Mouse (Mus musculus): ENCODE results near the gene Gm4871. TPM values are rescaled to one million over a fixed set of nuclear protein-coding genes. Genes with fewer than 3 reads are reported as not detected.
"Not testable (repeated sequence)": the region's sequence is repeated elsewhere in the genome, so short reads cannot be mapped to it uniquely, and the experiment has no call there.

Gm4871 gene
- polyA plus RNA-seq (2012; ENCODE audit: insufficient read depth, low replicate concordance): 1.6 TPM in 1 of 2 replicates, not detected in the other

DNA sequence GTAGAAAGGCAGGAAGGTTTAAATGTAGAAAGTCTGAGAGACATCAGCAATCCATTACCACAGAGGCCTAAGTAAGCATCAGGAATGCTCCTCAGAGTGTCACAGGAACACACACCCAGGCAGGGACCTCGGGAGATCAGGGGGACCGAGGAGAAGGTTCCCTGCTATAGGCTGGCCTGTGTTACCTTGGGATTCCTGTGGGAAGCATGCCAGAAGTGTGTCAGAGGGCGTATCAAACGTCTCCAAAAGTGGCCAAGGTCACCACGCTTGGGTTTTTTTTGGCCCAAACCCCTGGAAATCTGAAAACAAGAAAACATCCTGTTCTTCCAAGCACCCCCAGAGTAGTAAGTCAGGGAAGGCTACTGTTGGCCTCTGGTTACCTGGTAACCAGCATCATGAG is at the start of gene Gm4871:
TSS of gene Gm4871 (minus strand) at position 364 of the 400 bp plus-strand sequence.
- H3K9me3 ChIP-seq; H3K4me3 ChIP-seq (replicated peaks); H3K27me3 ChIP-seq (replicated peaks); H3K4me1 ChIP-seq; H3K36me3 ChIP-seq (replicated peaks; ENCODE audit: low read length): not testable (repeated sequence)

DNA sequence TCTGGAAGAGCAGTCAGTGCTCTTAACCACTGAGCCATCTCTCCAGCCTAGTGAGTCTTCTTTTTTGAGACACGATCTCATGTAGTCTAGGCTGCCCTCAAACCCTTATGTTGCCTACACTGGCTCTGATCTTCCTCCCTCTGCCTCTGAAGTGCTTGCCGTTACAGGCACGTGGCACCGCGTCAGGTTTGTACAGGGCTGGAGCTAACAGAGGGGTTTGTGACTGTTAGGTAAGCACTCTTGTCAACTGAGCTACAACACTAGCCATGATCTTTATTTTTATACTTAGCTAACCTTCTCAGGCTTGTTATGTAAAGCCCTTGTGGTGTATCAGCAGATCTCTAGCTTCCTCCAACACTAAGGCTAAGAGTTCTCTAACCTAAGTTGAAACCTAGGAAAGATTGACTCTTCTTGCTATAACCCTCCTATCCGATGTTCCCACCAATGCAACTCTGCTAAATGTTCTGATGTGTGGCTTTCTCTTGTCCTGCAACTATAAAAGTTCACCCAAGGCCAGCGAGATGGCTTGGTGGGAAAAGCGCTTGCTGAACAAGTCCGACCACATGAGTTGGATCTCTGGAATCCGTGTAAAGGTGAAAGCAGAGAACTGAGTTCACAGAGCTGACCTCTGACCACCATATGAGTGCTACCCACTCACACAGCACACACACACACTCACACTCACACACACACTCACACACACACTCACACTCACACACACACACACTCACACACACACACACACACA is 49.5 kb upstream of the Gm4871 start:
- Histone ChIP-seq H3K27me3 (replicated peaks) (no peaks in the 10 kb centered on the region), H3K4me3 (replicated peaks) (no peak overlapping the region), H3K9me3 (no peaks in the 10 kb centered on the region), H3K4me1 (peaks cover 56% of the 10 kb centered on the region), H3K36me3 (replicated peaks; ENCODE audit: low read length) (peaks cover 16% of the 10 kb centered on the region)
- TF ChIP-seq FLI1 (IDR thresholded peaks at IDR 0.05; ENCODE audit: low read length): no peak
- no peak for TF ChIP-seq GATA1 (IDR thresholded peaks at IDR 0.05; ENCODE audit: borderline replicate concordance, low read length)

DNA sequence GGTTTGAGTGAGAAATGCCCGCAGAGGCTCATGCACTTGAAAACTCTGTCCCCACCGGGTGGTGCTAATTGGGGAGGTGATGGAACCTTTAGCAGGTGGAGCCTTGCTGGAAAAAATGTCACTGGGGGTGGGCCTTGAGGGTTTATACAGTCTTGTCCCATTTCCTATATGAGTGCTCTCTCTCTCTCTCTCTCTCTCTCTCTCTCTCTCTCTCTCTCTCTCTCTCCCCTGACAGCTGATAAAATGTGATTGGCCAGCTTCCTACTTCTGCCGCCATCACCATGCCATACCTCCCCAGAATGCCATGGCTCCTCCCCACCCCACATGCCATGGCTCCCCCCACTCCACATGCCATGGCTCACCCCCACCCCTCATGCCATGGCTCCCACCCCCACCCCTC is 42.5 kb upstream of the Gm4871 start:
- TF ChIP-seq FLI1 (IDR thresholded peaks at IDR 0.05; ENCODE audit: low read length): no peak
- TF ChIP-seq GATA1 (IDR thresholded peaks at IDR 0.05; ENCODE audit: borderline replicate concordance, low read length): no peak
- Histone ChIP-seq H3K9me3 (peaks cover 8% of the 10 kb centered on the region), H3K4me1 (peaks cover 17% of the 10 kb centered on the region), H3K36me3 (replicated peaks; ENCODE audit: low read length) (no peaks in the 10 kb centered on the region), H3K27me3 (replicated peaks) (peaks cover 4% of the 10 kb centered on the region), H3K4me3 (replicated peaks) (peak overlapping the region; percentile 75)

DNA sequence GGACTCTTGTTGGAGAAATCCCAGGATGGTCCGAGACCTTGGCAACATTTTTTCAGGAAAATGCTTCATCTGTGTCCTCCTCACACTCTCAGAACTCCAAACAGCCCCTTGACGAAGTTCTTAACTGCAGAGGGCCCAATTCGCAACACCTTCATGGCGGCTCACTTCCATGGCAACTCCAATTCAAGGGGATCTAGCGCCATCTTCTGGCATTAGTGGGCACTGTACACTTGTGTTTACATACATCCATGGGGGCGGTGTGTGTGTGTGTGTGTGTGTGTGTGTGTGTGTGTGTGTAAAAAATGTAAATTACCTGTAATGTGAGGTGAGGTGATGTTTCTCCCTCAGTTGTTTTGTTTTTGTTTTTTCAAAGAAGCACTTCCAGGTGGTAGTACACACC is 38.8 kb upstream of the Gm4871 start:
- peaks cover 8% of the 10 kb centered on the region for H3K9me3 ChIP-seq
- H3K4me3 ChIP-seq (replicated peaks): no peak overlapping the region
- no peak for TF ChIP-seq GATA1 (IDR thresholded peaks at IDR 0.05; ENCODE audit: borderline replicate concordance, low read length)
- TF ChIP-seq FLI1 (IDR thresholded peaks at IDR 0.05; ENCODE audit: low read length): no peak
- no peaks in the 10 kb centered on the region for H3K36me3 ChIP-seq (replicated peaks; ENCODE audit: low read length)
- peaks cover 8% of the 10 kb centered on the region for H3K27me3 ChIP-seq (replicated peaks)
- H3K4me1 ChIP-seq: peaks cover 12% of the 10 kb centered on the region

GRCm38 (mm10) chr5:145069707-145070106 is 37.2 kb upstream of the Gm4871 start:
- H3K4me1 ChIP-seq: peaks cover 7% of the 10 kb centered on the region
- peaks cover 19% of the 10 kb centered on the region for H3K27me3 ChIP-seq (replicated peaks)
- peaks cover 8% of the 10 kb centered on the region for H3K9me3 ChIP-seq
- H3K36me3 ChIP-seq (replicated peaks; ENCODE audit: low read length): no peaks in the 10 kb centered on the region
- H3K4me3 ChIP-seq (replicated peaks): no peak overlapping the region
- TF ChIP-seq FLI1 (IDR thresholded peaks at IDR 0.05; ENCODE audit: low read length) (no peak), GATA1 (IDR thresholded peaks at IDR 0.05; ENCODE audit: borderline replicate concordance, low read length) (no peak)

- TF ChIP-seq GATA1 (IDR thresholded peaks at IDR 0.05; ENCODE audit: borderline replicate concordance, low read length): no peak
- no peak for TF ChIP-seq FLI1 (IDR thresholded peaks at IDR 0.05; ENCODE audit: low read length)
- Histone ChIP-seq H3K4me3 (replicated peaks) (no peak overlapping the region), H3K9me3 (peaks cover 8% of the 10 kb centered on the region), H3K36me3 (replicated peaks; ENCODE audit: low read length) (no peaks in the 10 kb centered on the region), H3K27me3 (replicated peaks) (peaks cover 19% of the 10 kb centered on the region), H3K4me1 (no peaks in the 10 kb centered on the region)
Measured at GRCm38 (mm10) chr5:145068863-145069262, 36.3 kb upstream of the Gm4871 start.

DNA sequence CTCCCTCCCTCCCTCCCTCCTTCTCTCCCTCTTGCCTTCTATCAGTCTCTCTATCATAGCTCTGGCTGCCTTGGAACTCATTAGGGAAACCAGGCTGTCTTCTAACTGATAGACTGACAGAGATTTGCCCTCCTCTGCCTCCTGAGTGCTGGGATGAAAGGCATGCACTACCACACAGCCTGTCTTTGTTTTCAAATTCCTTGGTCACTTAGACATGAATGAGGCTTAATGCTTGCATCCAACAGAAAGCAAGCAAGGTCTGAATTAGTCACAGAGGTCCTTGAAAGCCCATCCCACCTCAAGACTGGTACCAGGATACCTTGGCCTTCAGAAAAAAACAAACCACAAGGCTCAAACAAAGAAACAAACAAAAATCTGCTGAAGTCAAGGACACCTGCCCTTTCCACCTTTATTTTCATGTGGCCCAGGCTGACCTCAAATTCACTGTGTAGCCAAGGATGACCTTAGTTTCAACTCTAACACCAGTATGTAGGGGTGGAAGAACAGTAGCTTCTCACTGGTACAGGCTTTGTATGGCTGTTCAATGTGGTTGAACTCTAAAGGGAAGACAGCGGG is 32.3 kb upstream of the Gm4871 start:
- Histone ChIP-seq H3K36me3 (replicated peaks; ENCODE audit: low read length) (no peaks in the 10 kb centered on the region), H3K9me3 (peaks cover 9% of the 10 kb centered on the region), H3K27me3 (replicated peaks) (peaks cover 25% of the 10 kb centered on the region), H3K4me1 (no peaks in the 10 kb centered on the region), H3K4me3 (replicated peaks) (no peak overlapping the region)
- no peak for TF ChIP-seq GATA1 (IDR thresholded peaks at IDR 0.05; ENCODE audit: borderline replicate concordance, low read length)
- TF ChIP-seq FLI1 (IDR thresholded peaks at IDR 0.05; ENCODE audit: low read length): no peak

GRCm38 (mm10) chr5:145059524-145059923 is 27.0 kb upstream of the Gm4871 start:
- Histone ChIP-seq H3K9me3 (peaks cover 9% of the 10 kb centered on the region), H3K36me3 (replicated peaks; ENCODE audit: low read length) (no peaks in the 10 kb centered on the region)

DNA sequence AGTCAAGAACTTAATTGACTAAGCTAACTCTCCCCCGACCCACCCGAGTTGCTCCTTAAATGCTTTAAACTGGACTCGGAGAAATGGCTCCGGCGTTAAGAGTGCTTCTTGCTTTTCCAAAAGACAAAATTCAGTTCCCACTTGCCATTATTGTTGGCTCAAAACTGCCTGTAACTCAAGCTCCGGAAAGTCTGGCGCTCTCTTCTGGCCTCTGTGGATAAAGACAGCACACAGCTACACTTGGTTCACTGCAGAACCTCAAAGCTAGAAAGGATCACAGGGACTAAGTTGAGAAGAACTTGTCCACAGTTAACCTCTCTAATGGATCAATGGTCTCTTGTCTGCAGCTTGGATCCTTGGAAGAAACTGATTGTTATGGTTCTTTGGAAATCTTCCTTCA is 26.2 kb upstream of the Gm4871 start:
- TF ChIP-seq GATA1 (IDR thresholded peaks at IDR 0.05; ENCODE audit: borderline replicate concordance, low read length): no peak
- no peak for TF ChIP-seq FLI1 (IDR thresholded peaks at IDR 0.05; ENCODE audit: low read length)
- H3K36me3 ChIP-seq (replicated peaks; ENCODE audit: low read length): no peaks in the 10 kb centered on the region
- 0 out of 2 replicates have a peak, but pooled peaks cover 3% of the 10 kb centered on the region for H3K4me1 ChIP-seq
- H3K9me3 ChIP-seq: peaks cover 9% of the 10 kb centered on the region
- H3K27me3 ChIP-seq (replicated peaks): peaks cover 19% of the 10 kb centered on the region
- H3K4me3 ChIP-seq (replicated peaks): no peak overlapping the region

More at GRCm38 (mm10) chr5:145059524-145059923, 27.0 kb upstream of the Gm4871 start:
- Histone ChIP-seq H3K4me3 (replicated peaks) (no peak overlapping the region), H3K4me1 (0 out of 2 replicates have a peak, but pooled peaks cover 3% of the 10 kb centered on the region), H3K27me3 (replicated peaks) (peaks cover 19% of the 10 kb centered on the region)
- TF ChIP-seq FLI1 (IDR thresholded peaks at IDR 0.05; ENCODE audit: low read length) (no peak), GATA1 (IDR thresholded peaks at IDR 0.05; ENCODE audit: borderline replicate concordance, low read length) (no peak)

DNA sequence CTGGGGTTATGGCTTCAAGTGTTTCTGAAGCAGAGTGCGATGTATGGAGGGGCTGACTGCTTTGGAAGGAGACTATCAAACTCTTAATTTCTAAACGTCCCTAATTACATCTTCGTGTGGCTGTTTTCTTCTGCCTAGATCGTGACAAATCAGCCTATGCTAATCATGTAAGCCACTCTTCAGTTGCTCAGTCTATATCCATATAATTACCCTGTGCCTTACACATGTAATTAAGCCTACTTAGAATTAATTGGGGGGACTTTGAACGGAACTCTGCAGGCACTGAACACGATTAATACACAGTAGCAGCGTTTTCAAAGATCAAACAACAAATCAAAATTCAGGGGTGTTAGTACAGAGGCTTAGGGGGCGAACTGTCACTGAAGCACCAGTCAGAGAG is 25.4 kb upstream of the Gm4871 start:
- peaks cover 19% of the 10 kb centered on the region for H3K27me3 ChIP-seq (replicated peaks)
- TF ChIP-seq FLI1 (IDR thresholded peaks at IDR 0.05; ENCODE audit: low read length): no peak
- TF ChIP-seq GATA1 (IDR thresholded peaks at IDR 0.05; ENCODE audit: borderline replicate concordance, low read length): no peak
- no peaks in the 10 kb centered on the region for H3K36me3 ChIP-seq (replicated peaks; ENCODE audit: low read length)
- H3K4me3 ChIP-seq (replicated peaks): no peak overlapping the region
- H3K4me1 ChIP-seq: 0 out of 2 replicates have a peak, but pooled peaks cover 3% of the 10 kb centered on the region
- peaks cover 5% of the 10 kb centered on the region for H3K9me3 ChIP-seq

DNA sequence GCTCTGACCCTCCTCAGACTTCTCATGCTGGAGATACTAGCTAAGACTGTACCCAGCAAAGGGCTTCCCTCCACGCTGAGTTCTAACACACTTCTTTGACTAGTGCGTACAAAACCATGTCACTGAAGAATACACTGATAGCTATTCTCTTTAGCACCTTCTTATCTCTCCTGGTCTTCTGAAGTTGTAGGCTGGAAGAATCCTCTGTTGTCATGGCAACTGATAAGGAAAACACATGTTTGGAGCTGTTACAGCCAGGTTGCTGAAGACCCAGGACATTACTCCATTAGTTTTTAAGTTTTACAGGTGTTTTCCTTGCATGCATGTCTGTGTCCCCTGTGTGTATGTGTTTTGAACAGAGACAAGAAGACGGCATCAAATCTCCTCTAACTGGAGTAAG is 21.6 kb upstream of the Gm4871 start:
- H3K4me1 ChIP-seq; H3K36me3 ChIP-seq (replicated peaks; ENCODE audit: low read length); H3K27me3 ChIP-seq (replicated peaks); H3K4me3 ChIP-seq (replicated peaks); H3K9me3 ChIP-seq: not testable (repeated sequence)

DNA sequence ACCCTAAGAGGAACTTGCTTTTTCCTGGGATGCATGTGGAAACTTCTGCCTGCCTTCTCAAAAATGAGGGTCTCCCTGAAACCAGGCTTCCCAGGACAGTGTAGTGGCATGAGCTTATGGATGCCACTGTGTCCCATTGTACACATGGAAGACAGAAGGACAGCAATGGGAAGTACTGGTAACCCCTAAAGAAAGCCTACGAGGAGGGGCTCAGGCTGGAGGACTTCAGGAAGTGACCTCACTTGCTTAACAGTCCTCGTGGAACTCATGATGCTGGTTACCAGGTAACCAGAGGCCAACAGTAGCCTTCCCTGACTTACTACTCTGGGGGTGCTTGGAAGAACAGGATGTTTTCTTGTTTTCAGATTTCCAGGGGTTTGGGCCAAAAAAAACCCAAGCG is 10.1 kb upstream of the Gm4871 start, which contains the start of gene 1700018F24Rik:
TSS of gene 1700018F24Rik (plus strand) at position 301 of the 400 bp plus-strand sequence.
- not testable (repeated sequence) for H3K27me3 ChIP-seq (replicated peaks); H3K9me3 ChIP-seq; H3K36me3 ChIP-seq (replicated peaks; ENCODE audit: low read length); H3K4me3 ChIP-seq (replicated peaks); H3K4me1 ChIP-seq
